Comparison of ENCODE assay signal across 19 mouse cellular contexts in genomic region chr6:53904186-53904585, GRCm38 (mm10).
DNase-seq lines count a peak whose midpoint lies in the region; ATAC-seq and TF ChIP-seq lines count a peak whose summit lies in the region.
"Had no signal": no experiment of that assay in that cellular context is flagged by ENCODE, and none has a peak within 500 bp of the region (broad histone marks: within the 10 kb centered on the region; RNA-seq: fewer than 3 reads in every experiment).

No protein-coding gene starts in this region.

- no peak overlapping the region for H3K4me2 ChIP-seq in kidney, postnatal 0 days (ENCODE audit: low read length)
- H3K4me2 ChIP-seq in limb, embryonic 13.5 days (replicated peaks): no peak overlapping the region
- H3K4me2 ChIP-seq: heart, embryonic 15.5 days; hindbrain, embryonic 12.5 days; liver, embryonic 15.5 days had no signal

- H3K4me3 ChIP-seq in kidney, postnatal 0 days (replicated peaks; ENCODE audit: low read depth, low read length): no peak overlapping the region
- H3K4me3 ChIP-seq in limb, embryonic 13.5 days: no peak overlapping the region
- H3K4me3 ChIP-seq in cerebellum, adult 2 months (replicated peaks; ENCODE audit: insufficient read depth, low read depth, low read length): no peak overlapping the region
- H3K4me3 ChIP-seq: heart, embryonic 15.5 days; hindbrain, embryonic 12.5 days; liver, embryonic 15.5 days; megakaryocyte, embryonic 14.5 days had no signal

- H3K27me3 ChIP-seq in kidney, postnatal 0 days (ENCODE audit: insufficient read depth, low read length): no peaks in the 10 kb centered on the region
- no peaks in the 10 kb centered on the region for H3K27me3 ChIP-seq in limb, embryonic 13.5 days
- H3K27me3 ChIP-seq in cerebellum, adult 2 months (ENCODE audit: control insufficient read depth, insufficient read depth, low read length): no peaks in the 10 kb centered on the region
- H3K27me3 ChIP-seq: heart, embryonic 15.5 days; hindbrain, embryonic 12.5 days; liver, embryonic 15.5 days had no signal

- no peak for TF ChIP-seq CTCF in kidney, postnatal 0 days (IDR thresholded peaks at IDR 0.05; ENCODE audit: low read depth)
- TF ChIP-seq CTCF in cerebellum, adult 2 months (IDR thresholded peaks at IDR 0.05; ENCODE audit: borderline replicate concordance, insufficient read depth, low read depth, low read length): no peak

- ATAC-seq in kidney, postnatal 0 days (replicated peaks; ENCODE audit: low FRiP score, low read depth): no peak
- ATAC-seq in limb, embryonic 13.5 days (ENCODE audit: low FRiP score, low read depth): no peak

- peak overlapping the region; percentile 85 for H3K27ac ChIP-seq in kidney, postnatal 0 days
- H3K27ac ChIP-seq in limb, embryonic 13.5 days: peak overlapping the region; percentile 83
- H3K27ac ChIP-seq in cerebellum, adult 2 months (ENCODE audit: insufficient read depth, low read length): no peak overlapping the region
- H3K27ac ChIP-seq: heart, embryonic 15.5 days; hindbrain, embryonic 12.5 days; liver, embryonic 15.5 days had no signal

- H3K9me3 ChIP-seq in kidney, postnatal 0 days (replicated peaks; ENCODE audit: low read length): no peaks in the 10 kb centered on the region
- no peaks in the 10 kb centered on the region for H3K9me3 ChIP-seq in limb, embryonic 13.5 days
- H3K9me3 ChIP-seq: heart, embryonic 15.5 days; hindbrain, embryonic 12.5 days; liver, embryonic 15.5 days; megakaryocyte, embryonic 14.5 days had no signal

- H3K4me1 ChIP-seq in kidney, postnatal 0 days (replicated peaks; ENCODE audit: insufficient read depth, low read length): peaks cover 19% of the 10 kb centered on the region; the same call in 1 of the 2 replicates
- H3K4me1 ChIP-seq in limb, embryonic 13.5 days: peaks cover 56% of the 10 kb centered on the region
- H3K4me1 ChIP-seq in cerebellum, adult 2 months (ENCODE audit: control insufficient read depth, insufficient read depth, low read length): 0 out of 2 replicates have a peak, but pooled peaks cover 5% of the 10 kb centered on the region

- H3K36me3 ChIP-seq in kidney, postnatal 0 days (ENCODE audit: insufficient read depth, low read length): no peaks in the 10 kb centered on the region
- H3K36me3 ChIP-seq in limb, embryonic 13.5 days: no peaks in the 10 kb centered on the region
- H3K36me3 ChIP-seq: G1E; heart, embryonic 15.5 days; hindbrain, embryonic 12.5 days; liver, embryonic 15.5 days had no signal

- no peak overlapping the region for H3K9ac ChIP-seq in kidney, postnatal 0 days (ENCODE audit: low read depth, low read length)
- no peak overlapping the region for H3K9ac ChIP-seq in limb, embryonic 13.5 days
- H3K9ac ChIP-seq: heart, embryonic 15.5 days; hindbrain, embryonic 12.5 days; liver, embryonic 15.5 days had no signal

- 60% methylated on average over 3 of the region's 3 CpGs for WGBS in kidney, postnatal 0 days
- WGBS in limb, embryonic 13.5 days: 30% methylated on average over 3 of the region's 3 CpGs
- 90% methylated on average over 3 of the region's 3 CpGs for WGBS in cerebellum, adult 2 months

- no peak for TF ChIP-seq POLR2A in cerebellum, adult 2 months (IDR thresholded peaks at IDR 0.05; ENCODE audit: borderline replicate concordance, insufficient read depth, low read length)

- DNase-seq in kidney, postnatal 0 days (ENCODE audit: low spot score): peak; percentile 82
- no peak for DNase-seq in kidney, adult 18-20 months
- peak; percentile 49 for DNase-seq in retina, postnatal 1 day
- DNase-seq in retina, embryonic 14.5 days (ENCODE audit: low spot score): no peak
- no peak for DNase-seq in cerebellum, adult 2 months
- DNase-seq in cerebellum, postnatal 36 days: no peak
- DNase-seq: adrenal gland, adult 2 months; cerebellum, adult 9-10 months; embryo, embryonic 11 days; heart, adult 18-20 months; kidney, postnatal 10 days; layer of hippocampus, adult 9-11 months; right cerebral cortex, postnatal 14 days had no signal

Comparison
In these comparisons a context has a peak if more than half of its experiments do, and no peak if none do; other contexts are left out.
1. DNase-seq: peak in kidney, postnatal 0 days (single experiment) and retina, postnatal 1 day (single experiment); none in kidney, adult 18-20 months (single experiment), retina, embryonic 14.5 days (single experiment), cerebellum, adult 2 months (0 of 2) and cerebellum, postnatal 36 days (0 of 2).